Mouse (Mus musculus): ENCODE data around the gene Atp8b4. TPM values are rescaled to one million over a fixed set of nuclear protein-coding genes. Genes with fewer than 3 reads are reported as not detected.

Gene Atp8b4
- total RNA-seq, 1 experiment from 2014 or later = 85.9 TPM

- ATAC-seq (replicated peaks; ENCODE audit: low read depth, poor library complexity, severe bottlenecking) = no peak
Measured at GRCm38 (mm10) chr2:126316942-126317341, 183.5 kb downstream of the Atp8b4 start.

- no peak for ATAC-seq (replicated peaks; ENCODE audit: low read depth, poor library complexity, severe bottlenecking)
Measured at GRCm38 (mm10) chr2:126316346-126316745, 184.1 kb downstream of the Atp8b4 start.

GRCm38 (mm10) chr2:126311056-126311455 lies 189.4 kb downstream of the Atp8b4 start:
- no peak for ATAC-seq (replicated peaks; ENCODE audit: low read depth, poor library complexity, severe bottlenecking)

GRCm38 (mm10) chr2:126309994-126310393 lies 190.5 kb downstream of the Atp8b4 start:
- ATAC-seq (replicated peaks; ENCODE audit: low read depth, poor library complexity, severe bottlenecking) = peak; percentile 73

GRCm38 (mm10) chr2:126304621-126305020 lies 195.9 kb downstream of the Atp8b4 start:
- no peak for ATAC-seq (replicated peaks; ENCODE audit: low read depth, poor library complexity, severe bottlenecking)

GRCm38 (mm10) chr2:126303226-126303625 lies 197.2 kb downstream of the Atp8b4 start:
- ATAC-seq (replicated peaks; ENCODE audit: low read depth, poor library complexity, severe bottlenecking) = no peak

GRCm38 (mm10) chr2:126302381-126302780 lies 198.1 kb downstream of the Atp8b4 start:
- no peak for ATAC-seq (replicated peaks; ENCODE audit: low read depth, poor library complexity, severe bottlenecking)

GRCm38 (mm10) chr2:126290702-126291101 lies 209.8 kb downstream of the Atp8b4 start:
- ATAC-seq (replicated peaks; ENCODE audit: low read depth, poor library complexity, severe bottlenecking) = no peak

- ATAC-seq (replicated peaks; ENCODE audit: low read depth, poor library complexity, severe bottlenecking) = no peak
Measured at GRCm38 (mm10) chr2:126287942-126288341, 212.5 kb downstream of the Atp8b4 start.

GRCm38 (mm10) chr2:126286420-126286819 lies 214.1 kb downstream of the Atp8b4 start:
- ATAC-seq (replicated peaks; ENCODE audit: low read depth, poor library complexity, severe bottlenecking) = no peak

- no peak for ATAC-seq (replicated peaks; ENCODE audit: low read depth, poor library complexity, severe bottlenecking)
Measured at GRCm38 (mm10) chr2:126284071-126284470, 216.4 kb downstream of the Atp8b4 start.

GRCm38 (mm10) chr2:126283086-126283485 lies 217.4 kb downstream of the Atp8b4 start:
- no peak for ATAC-seq (replicated peaks; ENCODE audit: low read depth, poor library complexity, severe bottlenecking)

- peak; percentile 25; the same call in 1 of the 2 replicates for ATAC-seq (replicated peaks; ENCODE audit: low read depth, poor library complexity, severe bottlenecking)
Measured at GRCm38 (mm10) chr2:126275511-126275910, 225.0 kb downstream of the Atp8b4 start.

GRCm38 (mm10) chr2:126274826-126275405 lies 225.6 kb downstream of the Atp8b4 start:
- no peak for ATAC-seq (replicated peaks; ENCODE audit: low read depth, poor library complexity, severe bottlenecking)

GRCm38 (mm10) chr2:126274311-126274710 lies 226.2 kb downstream of the Atp8b4 start:
- ATAC-seq (replicated peaks; ENCODE audit: low read depth, poor library complexity, severe bottlenecking) = no peak

Other genes starting within 250 kb of the Atp8b4 start
- gene Slc27a2, start 51.7 kb upstream of the Atp8b4 start, total RNA-seq (2017) = 0.55 and 0.68 TPM in 2 replicates
- gene Hdc, start 118.6 kb upstream of the Atp8b4 start, total RNA-seq (2017) = 16.9 and 19.1 TPM in 2 replicates
- gene Gabpb1, start 175.7 kb upstream of the Atp8b4 start, total RNA-seq (2017) = 50.3 and 54.1 TPM in 2 replicates
- gene Usp8, start 206.7 kb upstream of the Atp8b4 start, total RNA-seq (2017) = 64.7 and 69.2 TPM in 2 replicates

All from common myeloid progenitor, adult 5-6 weeks (primary cell).